Mouse (Mus musculus) limb, embryonic 14.5 days (tissue): ENCODE measurements around the gene Suclg1. TPM values are rescaled to one million over a fixed set of nuclear protein-coding genes. Genes with fewer than 3 reads are reported as not detected.

ENCODE experiments used
- ATAC-seq: fragments of 200-750 bp; cut with Nextera tagmentation; 2 replicates; pipeline ENCODE4 v1.8.0; 2017; ENCODE audit warnings: low read depth, moderate number of reproducible peaks, moderate TSS enrichment; ENCODE audit not compliant: low FRiP score
- DNase-seq: peaks from one replicate; pipeline ENCODE4 v3.0.0-alpha.2; 2015; ENCODE audit warnings: low spot score
- H3K27ac ChIP-seq: fragments of 300-500 bp; sonication (generic); replicated peaks from 2 replicates; pipeline ENCODE4 v1.5.1; 2014; ENCODE audit warnings: low read depth, mild to moderate bottlenecking, low read length, moderate library complexity, mixed read lengths
- H3K27me3 ChIP-seq: fragments of 300-500 bp; sonication (generic); 2 replicates; pipeline ENCODE4 v1.6.1; 2014; ENCODE audit warnings: low read length, mixed read lengths; ENCODE audit not compliant: control insufficient read depth, insufficient read depth
- H3K36me3 ChIP-seq: fragments of 300-500 bp; sonication (generic); 2 replicates; pipeline ENCODE4 v1.6.1; 2014; ENCODE audit warnings: mild to moderate bottlenecking, low read length, moderate library complexity, mixed read lengths; ENCODE audit not compliant: control insufficient read depth, insufficient read depth
- H3K4me1 ChIP-seq: fragments of 300-500 bp; sonication (generic); 2 replicates; pipeline ENCODE4 v1.6.1; 2014; ENCODE audit warnings: antibody characterized with exemption, low read length, mixed read lengths; ENCODE audit not compliant: control insufficient read depth, insufficient read depth
- H3K4me2 ChIP-seq: fragments of 300-500 bp; sonication (generic); replicated peaks from 2 replicates; pipeline ENCODE4 v1.6.1; 2014; ENCODE audit warnings: low read depth, mild to moderate bottlenecking, low read length, moderate library complexity; ENCODE audit not compliant: severe bottlenecking
- H3K4me3 ChIP-seq: fragments of 300-500 bp; sonication (generic); replicated peaks from 2 replicates; pipeline ENCODE4 v1.5.1; 2014; ENCODE audit warnings: low read length
- H3K9ac ChIP-seq: fragments of 300-500 bp; sonication (generic); 2 replicates; pipeline ENCODE4 v1.6.1; 2014; ENCODE audit warnings: mild to moderate bottlenecking, low read depth, low read length, moderate library complexity; ENCODE audit not compliant: severe bottlenecking
- H3K9me3 ChIP-seq: fragments of 300-500 bp; sonication (generic); 2 replicates; pipeline ENCODE4 v1.6.1; 2016; ENCODE audit warnings: low read length; ENCODE audit not compliant: control insufficient read depth
- POLR2A ChIP-seq: fragments of 200-500 bp; IDR thresholded peaks from 2 replicates; pipeline ENCODE4 v1.8.0; 2012; ENCODE audit warnings: inconsistent platforms, mild to moderate bottlenecking, moderate library complexity, borderline replicate concordance; ENCODE audit not compliant: insufficient read depth, insufficient read length; ENCODE audit errors: extremely low read depth
- WGBS: fragments of 180-500 bp; shearing (Covaris S2); extraction: QIAGEN DNeasy Blood & Tissue Kit; methylation state at CpG from one replicate; pipeline ENCODE4 v1.1.7; 2014; 5-methylcytosine and 5-hydroxymethylcytosine counted together
- polyA plus RNA-seq, 2 experiments: library from polyadenylated mRNA; depleted of rRNA in 1 of 2; stranded (reverse) in 1 of 2; unstranded in 1 of 2; fragments of >200 nt; fragmentation: Nextera tagmentation in 1 of 2; extraction: Ambion mirVana in 1 of 2; gene quantifications; 2 replicates each; pipeline versions ENCODE4 v1.2.1 to v1.2.3; 2012 to 2014

Gene Suclg1
- polyA plus RNA-seq, 2 experiments, result 110 to 162 TPM

DNA sequence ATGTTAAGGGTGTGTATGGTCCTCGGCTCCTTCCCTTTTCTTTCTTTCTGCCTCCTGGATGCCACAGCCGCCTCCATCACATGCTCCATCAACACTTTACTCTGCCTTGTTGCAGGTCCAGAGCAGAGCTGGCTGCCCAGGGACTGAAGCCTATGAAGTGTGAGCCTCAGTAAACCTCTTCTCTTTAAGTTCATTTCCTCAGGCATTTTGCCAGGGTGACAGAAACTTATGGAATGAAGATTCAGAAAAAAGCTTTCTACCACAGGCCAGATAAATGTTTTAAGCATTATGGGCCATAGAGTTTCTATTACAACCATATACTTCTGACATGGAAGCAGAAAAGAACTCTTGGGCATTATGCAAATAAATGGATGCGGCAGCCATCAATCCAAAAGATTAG, 37.1 kb upstream of the Suclg1 start:
- H3K4me2 ChIP-seq, result no peak overlapping the region
- ATAC-seq (no peak), DNase-seq (no peak)
- H3K27ac ChIP-seq, result no peak overlapping the region
- H3K9me3 ChIP-seq, result no peaks in the 10 kb centered on the region
- H3K9ac ChIP-seq, result no peak overlapping the region
- no peak for TF ChIP-seq POLR2A
- 76% methylated on average over 3 of the region's 3 CpGs for WGBS
- H3K4me3 ChIP-seq, result no peak overlapping the region
- H3K4me1 ChIP-seq, result no peaks in the 10 kb centered on the region
- no peaks in the 10 kb centered on the region for H3K27me3 ChIP-seq
- H3K36me3 ChIP-seq, result no peaks in the 10 kb centered on the region

DNA sequence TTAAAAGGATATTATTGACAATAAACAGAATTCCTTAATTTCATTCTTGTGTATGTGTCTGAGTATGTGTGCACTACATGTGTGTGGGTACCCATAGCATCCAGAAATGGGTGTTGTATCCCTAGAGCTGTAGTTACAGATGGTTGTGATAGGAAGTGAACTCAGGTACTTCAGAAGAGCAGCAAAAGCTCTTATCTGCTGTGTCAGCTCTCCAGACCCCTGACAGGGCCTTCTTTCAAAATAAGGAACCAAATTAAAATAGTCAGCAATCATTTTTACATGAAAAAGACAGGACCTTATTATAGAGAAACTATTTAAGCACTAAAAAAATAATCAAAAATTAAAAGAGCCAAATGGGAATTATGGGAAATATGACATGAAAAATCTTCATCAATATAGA, 36.6 kb upstream of the Suclg1 start:
- Histone ChIP-seq H3K9me3 (no peaks in the 10 kb centered on the region), H3K27me3 (no peaks in the 10 kb centered on the region), H3K36me3 (no peaks in the 10 kb centered on the region), H3K4me2 (no peak overlapping the region), H3K4me3 (no peak overlapping the region), H3K9ac (no peak overlapping the region), H3K27ac (no peak overlapping the region), H3K4me1 (no peaks in the 10 kb centered on the region)
- no peak for DNase-seq
- TF ChIP-seq POLR2A, result no peak
- no peak for ATAC-seq

DNA sequence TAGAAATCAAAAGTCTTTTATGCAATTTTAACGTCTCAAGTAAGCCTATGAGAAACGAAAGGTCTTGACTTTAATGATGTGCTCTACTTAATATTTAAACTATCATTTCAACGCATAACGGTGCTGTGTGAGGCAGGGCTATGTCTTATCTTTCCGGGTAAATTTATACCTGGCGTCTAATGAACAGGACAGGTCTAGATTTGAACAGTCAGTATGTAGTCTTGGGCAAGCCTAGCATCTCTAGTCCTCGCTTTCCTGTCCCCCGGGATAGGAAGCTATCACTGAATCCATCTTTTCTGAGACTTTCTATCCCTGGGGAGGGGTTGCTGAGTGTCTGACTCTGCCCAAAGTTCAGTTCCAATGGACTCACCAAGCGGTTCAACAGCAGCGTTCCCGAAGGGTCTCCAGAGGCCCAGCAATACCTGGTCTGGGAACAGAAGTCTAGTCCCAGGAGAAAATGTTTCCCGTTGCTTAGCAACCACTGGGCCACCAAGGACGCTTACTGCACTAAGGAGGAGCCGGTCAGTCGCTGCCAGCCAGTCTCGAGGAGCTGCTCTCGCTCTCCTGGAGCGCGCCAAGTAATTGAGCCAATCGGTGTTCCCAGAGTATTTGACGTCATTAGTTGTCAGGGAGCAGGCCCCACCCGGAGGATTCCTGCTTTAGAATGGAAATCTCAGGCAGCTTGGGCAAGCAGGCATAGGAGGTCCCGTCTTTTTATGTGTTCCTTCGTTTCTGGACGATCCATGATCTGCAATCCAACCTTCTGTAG, 26.8 kb upstream of the Suclg1 start, which contains the start of gene Dnah6:
Gene Dnah6 (minus strand): TSS at position 463 of the 769 bp plus-strand sequence.
- Histone ChIP-seq H3K4me1 (peaks cover 9% of the 10 kb centered on the region), H3K4me2 (peak within 1 kb of the TSS; percentile 59), H3K36me3 (no peaks in the 10 kb centered on the region), H3K27ac (no peak within 1 kb of the TSS), H3K9ac (no peak within 1 kb of the TSS), H3K27me3 (no peaks in the 10 kb centered on the region), H3K4me3 (peak within 1 kb of the TSS; percentile 32), H3K9me3 (no peaks in the 10 kb centered on the region)
- peak; percentile 95 for DNase-seq
- no peak for TF ChIP-seq POLR2A
- 32% methylated on average over 25 of the region's 25 CpGs for WGBS
- peak; percentile 96 for ATAC-seq

- 25% methylated on average over 23 of the region's 23 CpGs for WGBS
- Histone ChIP-seq H3K36me3 (no peaks in the 10 kb centered on the region), H3K9ac (no peak overlapping the region), H3K27ac (no peak overlapping the region), H3K9me3 (no peaks in the 10 kb centered on the region), H3K4me1 (peaks cover 9% of the 10 kb centered on the region), H3K4me2 (peak overlapping the region; percentile 59), H3K4me3 (peak overlapping the region; percentile 32), H3K27me3 (no peaks in the 10 kb centered on the region)
- ATAC-seq, result peak; percentile 28; the same call in 1 of the 2 replicates
- no peak for TF ChIP-seq POLR2A
- DNase-seq, result peak; percentile 16
Observed at GRCm38 (mm10) chr6:73221958-73222735, 26.0 kb upstream of the Suclg1 start.

DNA sequence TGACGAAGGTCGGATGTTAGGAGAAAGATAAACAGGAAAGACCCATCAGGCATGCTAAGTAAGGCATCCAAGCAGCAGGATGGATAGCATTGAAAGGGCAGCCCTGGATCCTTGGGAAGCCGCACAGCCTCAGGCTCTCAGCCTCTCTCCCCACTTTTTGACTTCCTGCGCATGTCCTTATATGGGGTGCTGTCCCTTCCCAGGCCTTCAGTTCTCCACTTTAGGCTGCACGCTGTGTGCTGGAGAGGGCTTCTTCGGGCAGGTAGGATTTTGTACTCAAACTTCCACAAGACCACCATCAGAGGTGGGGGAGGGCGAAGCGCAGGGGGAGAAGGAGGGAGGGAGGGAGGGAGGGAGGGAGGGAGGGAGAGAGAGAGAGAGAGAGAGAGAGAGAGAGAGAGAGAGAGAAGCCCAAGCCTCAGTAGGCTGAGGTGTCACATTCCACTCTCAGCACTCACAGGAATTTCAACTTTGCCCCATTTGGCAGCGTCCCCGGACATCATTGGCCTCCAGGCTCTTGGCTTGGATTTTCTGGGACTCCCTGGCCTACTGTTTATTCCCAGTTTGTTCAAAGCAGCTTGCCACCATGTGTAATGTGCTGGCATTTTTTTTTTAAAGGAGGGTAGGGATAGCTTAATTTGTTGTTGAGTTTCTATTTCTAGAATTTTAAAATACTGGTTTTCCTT, 25.2 kb upstream of the Suclg1 start:
- H3K27me3 ChIP-seq, result no peaks in the 10 kb centered on the region
- H3K27ac ChIP-seq, result peak overlapping the region; percentile 46
- no peak overlapping the region for H3K9ac ChIP-seq
- peaks cover 9% of the 10 kb centered on the region for H3K4me1 ChIP-seq
- H3K4me2 ChIP-seq, result peak overlapping the region; percentile 34; the same call in 1 of the 2 replicates
- ATAC-seq (peak; percentile 66), DNase-seq (peak; percentile 89)
- WGBS, result 2% methylated on average over 10 of the region's 10 CpGs
- TF ChIP-seq POLR2A, result no peak
- H3K36me3 ChIP-seq, result no peaks in the 10 kb centered on the region
- no peak overlapping the region for H3K4me3 ChIP-seq
- no peaks in the 10 kb centered on the region for H3K9me3 ChIP-seq
